Mouse (Mus musculus) left cerebral cortex, postnatal 14 days (tissue): ENCODE results near the gene March11. TPM values are rescaled to one million over a fixed set of nuclear protein-coding genes. Genes with fewer than 3 reads are reported as not detected.
A peak's percentile ranks its signal among the peaks of the same experiment; 100 is the strongest.

ENCODE experiments used
- DNase-seq, 2 experiments: peaks; one replicate each; pipeline ENCODE4 v3.0.0; 2021 to 2022; ENCODE audit warnings: low spot score in 2 of 2, mixed read lengths in 1 of 2
- intact Hi-C: fragments of 180-260 bp; cut with DNase I; formaldehyde crosslinking; loops from one replicate; pipeline ENCODE4 v1.15.1; 2025
- total RNA-seq, 2 experiments: library from RNA; stranded (reverse); gene quantifications; 2 replicates each; pipeline ENCODE4 v1.2.3; 2021

The March11 gene
- total RNA-seq, 2 experiments from 2014 or later: 10.2 to 10.7 TPM

GRCm38 (mm10) chr15:26365344-26365743 lies 56.5 kb downstream of the March11 start:
- DNase-seq: peak; percentile 10 to 19
- intact Hi-C loops: no loop called here

- DNase-seq: no peak
- intact Hi-C loops: no loop called here
Measured at GRCm38 (mm10) chr15:26366511-26366910, 57.7 kb downstream of the March11 start.

GRCm38 (mm10) chr15:26373759-26374158 lies 64.9 kb downstream of the March11 start:
- DNase-seq: no peak
- intact Hi-C loops: no loop called here

- no peak for DNase-seq
- intact Hi-C loops: no loop called here
Measured at GRCm38 (mm10) chr15:26374232-26374631, 65.4 kb downstream of the March11 start.

GRCm38 (mm10) chr15:26374946-26375345 lies 66.1 kb downstream of the March11 start:
- intact Hi-C loops: no loop called here
- no peak for DNase-seq

- intact Hi-C loops: no loop called here
- no peak for DNase-seq
Measured at GRCm38 (mm10) chr15:26377355-26377754, 68.5 kb downstream of the March11 start.

GRCm38 (mm10) chr15:26378879-26379278 lies 70.0 kb downstream of the March11 start:
- intact Hi-C loops: no loop called here
- no peak for DNase-seq

GRCm38 (mm10) chr15:26379831-26380230 lies 71.0 kb downstream of the March11 start:
- intact Hi-C loops: no loop called here
- no peak for DNase-seq

- intact Hi-C loops: no loop called here
- DNase-seq: no peak
Measured at GRCm38 (mm10) chr15:26380844-26381243, 72.0 kb downstream of the March11 start.

- intact Hi-C loops: no loop called here
Measured at GRCm38 (mm10) chr15:26390001-26390400, 81.2 kb downstream of the March11 start.

GRCm38 (mm10) chr15:26396556-26396955 lies 87.7 kb downstream of the March11 start:
- intact Hi-C loops: no loop called here
- DNase-seq: no peak

More at GRCm38 (mm10) chr15:26390001-26390400, 81.2 kb downstream of the March11 start:
- DNase-seq: no peak

- no peak for DNase-seq
- intact Hi-C loops: no loop called here
Measured at GRCm38 (mm10) chr15:26425284-26425683, 116.4 kb downstream of the March11 start.

GRCm38 (mm10) chr15:26426231-26426630 lies 117.4 kb downstream of the March11 start:
- DNase-seq: no peak

GRCm38 (mm10) chr15:26430565-26430964 lies 121.7 kb downstream of the March11 start:
- no peak for DNase-seq
- intact Hi-C loops: no loop called here

More at GRCm38 (mm10) chr15:26426231-26426630, 117.4 kb downstream of the March11 start:
- intact Hi-C loops: no loop called here

- peak in 1 of 2 experiments; percentile 6 for DNase-seq
- intact Hi-C loops: no loop called here
Measured at GRCm38 (mm10) chr15:26432676-26433075, 123.8 kb downstream of the March11 start.

- no peak for DNase-seq
Measured at GRCm38 (mm10) chr15:26435725-26436124, 126.9 kb downstream of the March11 start.

GRCm38 (mm10) chr15:26437113-26437512 lies 128.3 kb downstream of the March11 start:
- DNase-seq: no peak
- intact Hi-C loops: no loop called here

More at GRCm38 (mm10) chr15:26435725-26436124, 126.9 kb downstream of the March11 start:
- intact Hi-C loops: no loop called here
